Mouse (Mus musculus) liver, embryonic 11.5 days (tissue): Measurements from ENCODE around the gene Pfkfb2. TPM values are rescaled to one million over a fixed set of nuclear protein-coding genes. Genes with fewer than 3 reads are reported as not detected.

Source experiments
- ATAC-seq: fragments of 200-750 bp; cut with Nextera tagmentation; replicated peaks from 2 replicates; pipeline ENCODE4 v1.8.0; 2017; ENCODE audit warnings: moderate number of reproducible peaks, mild to moderate bottlenecking, moderate TSS enrichment, moderate library complexity; ENCODE audit not compliant: low FRiP score
- DNase-seq: peaks from one replicate; pipeline ENCODE4 v3.0.0-alpha.2; 2017; ENCODE audit warnings: low spot score
- H3K27ac ChIP-seq: fragments of 300-500 bp; sonication (generic); 2 replicates; pipeline ENCODE4 v1.5.1; 2014; ENCODE audit warnings: mild to moderate bottlenecking, low read depth, low read length, control low read depth
- H3K27me3 ChIP-seq: fragments of 300-500 bp; sonication (generic); replicated peaks from 2 replicates; pipeline ENCODE4 v1.6.1; 2014; ENCODE audit warnings: low read length, mixed read lengths; ENCODE audit not compliant: control insufficient read depth, insufficient read depth
- H3K36me3 ChIP-seq: fragments of 300-500 bp; sonication (generic); 2 replicates; pipeline ENCODE4 v1.6.1; 2014; ENCODE audit warnings: mild to moderate bottlenecking, low read length, moderate library complexity, mixed read lengths; ENCODE audit not compliant: control insufficient read depth, insufficient read depth
- H3K4me1 ChIP-seq: fragments of 300-500 bp; sonication (generic); replicated peaks from 2 replicates; pipeline ENCODE4 v1.6.1; 2014; ENCODE audit warnings: low read length, mixed read lengths; ENCODE audit not compliant: control insufficient read depth, insufficient read depth
- H3K4me2 ChIP-seq: fragments of 300-500 bp; sonication (generic); 2 replicates; pipeline ENCODE4 v1.6.1; 2014; ENCODE audit warnings: mild to moderate bottlenecking, control low read depth, moderate library complexity
- H3K4me3 ChIP-seq: fragments of 300-500 bp; sonication (generic); 2 replicates; pipeline ENCODE4 v1.5.1; 2014; ENCODE audit warnings: low read depth, low read length, control low read depth
- H3K9ac ChIP-seq: fragments of 300-500 bp; sonication (generic); 2 replicates; pipeline ENCODE4 v1.6.1; 2014; ENCODE audit warnings: low read depth, low read length, control low read depth
- H3K9me3 ChIP-seq: fragments of 300-500 bp; sonication (generic); 2 replicates; pipeline ENCODE4 v1.6.1; 2016; ENCODE audit warnings: low read length, inconsistent platforms, mixed read lengths; ENCODE audit not compliant: control insufficient read depth
- WGBS: fragments of 180-500 bp; shearing (Covaris S2); extraction: QIAGEN DNeasy Blood & Tissue Kit; methylation state at CpG from one replicate; pipeline ENCODE4 v1.1.7; 2014; 5-methylcytosine and 5-hydroxymethylcytosine counted together
- polyA plus RNA-seq: library from polyadenylated mRNA; unstranded; fragments of >200 nt; fragmentation: Nextera tagmentation; extraction: Ambion mirVana; gene quantifications from 2 replicates; pipeline ENCODE4 v1.2.1, GENCODE M21; 2014

Gene Pfkfb2
- polyA plus RNA-seq, 1 experiment from 2014 or later, result 6.1 TPM

GRCm38 (mm10) chr1:130740781-130741720 is 12.0 kb upstream of the Pfkfb2 start:
- H3K4me1 ChIP-seq, result peaks cover 77% of the 10 kb centered on the region
- peak overlapping the region; percentile 99 for H3K27ac ChIP-seq
- H3K9me3 ChIP-seq, result no peaks in the 10 kb centered on the region
- H3K4me2 ChIP-seq, result peak overlapping the region; percentile 83
- peak overlapping the region; percentile 57 for H3K4me3 ChIP-seq
- DNase-seq (peak; percentile 70), ATAC-seq (peak; percentile 98)
- no peaks in the 10 kb centered on the region for H3K27me3 ChIP-seq
- no peaks in the 10 kb centered on the region for H3K36me3 ChIP-seq
- WGBS, result 26% methylated on average over 15 of the region's 15 CpGs
- H3K9ac ChIP-seq, result peak overlapping the region; percentile 81

- no peak for DNase-seq
- H3K27ac ChIP-seq, result peak overlapping the region; percentile 99
These were observed 11.2 kb upstream of the Pfkfb2 start for GRCm38 (mm10) chr1:130740227-130740648.

GRCm38 (mm10) chr1:130739636-130740035 is 10.6 kb upstream of the Pfkfb2 start:
- H3K27ac ChIP-seq, result peak overlapping the region; percentile 99; the same call in 1 of the 2 replicates
- ATAC-seq (no peak), DNase-seq (no peak)
- 44% methylated on average over 3 of the region's 3 CpGs for WGBS
- peak overlapping the region; percentile 57 for H3K4me3 ChIP-seq
- no peaks in the 10 kb centered on the region for H3K36me3 ChIP-seq
- H3K4me1 ChIP-seq, result peaks cover 72% of the 10 kb centered on the region
- no peak overlapping the region for H3K9ac ChIP-seq
- H3K9me3 ChIP-seq, result no peaks in the 10 kb centered on the region
- no peaks in the 10 kb centered on the region for H3K27me3 ChIP-seq
- H3K4me2 ChIP-seq, result peak overlapping the region; percentile 83

More at GRCm38 (mm10) chr1:130740227-130740648, 11.2 kb upstream of the Pfkfb2 start:
- Histone ChIP-seq H3K4me2 (peak overlapping the region; percentile 83), H3K4me1 (peaks cover 75% of the 10 kb centered on the region), H3K36me3 (no peaks in the 10 kb centered on the region), H3K27me3 (no peaks in the 10 kb centered on the region), H3K9me3 (no peaks in the 10 kb centered on the region), H3K9ac (peak overlapping the region; percentile 81), H3K4me3 (peak overlapping the region; percentile 57)
- WGBS, result 41% methylated on average over 4 of the region's 4 CpGs
- no peak for ATAC-seq

GRCm38 (mm10) chr1:130738551-130739106 is 9.6 kb upstream of the Pfkfb2 start:
- no peak overlapping the region for H3K4me3 ChIP-seq
- peaks cover 70% of the 10 kb centered on the region for H3K4me1 ChIP-seq
- WGBS, result 69% methylated on average over 3 of the region's 3 CpGs
- no peaks in the 10 kb centered on the region for H3K27me3 ChIP-seq
- H3K9me3 ChIP-seq, result no peaks in the 10 kb centered on the region
- peak overlapping the region; percentile 47; the same call in 1 of the 2 replicates for H3K27ac ChIP-seq
- DNase-seq, result no peak
- peak overlapping the region; percentile 83 for H3K4me2 ChIP-seq
- no peak overlapping the region for H3K9ac ChIP-seq
- ATAC-seq, result no peak
- no peaks in the 10 kb centered on the region for H3K36me3 ChIP-seq

GRCm38 (mm10) chr1:130737916-130738315 is 8.9 kb upstream of the Pfkfb2 start:
- H3K27me3 ChIP-seq, result no peaks in the 10 kb centered on the region
- H3K4me3 ChIP-seq, result no peak overlapping the region
- WGBS, result 93% methylated on average over 7 of the region's 7 CpGs
- no peaks in the 10 kb centered on the region for H3K9me3 ChIP-seq
- H3K27ac ChIP-seq, result no peak overlapping the region
- no peak overlapping the region for H3K4me2 ChIP-seq
- H3K4me1 ChIP-seq, result peaks cover 70% of the 10 kb centered on the region
- H3K9ac ChIP-seq, result no peak overlapping the region
- H3K36me3 ChIP-seq, result no peaks in the 10 kb centered on the region
- DNase-seq, result no peak
- no peak for ATAC-seq

- Histone ChIP-seq H3K4me1 (peaks cover 66% of the 10 kb centered on the region), H3K4me2 (peak overlapping the region; percentile 25), H3K4me3 (no peak overlapping the region), H3K9ac (no peak overlapping the region), H3K9me3 (no peaks in the 10 kb centered on the region), H3K27me3 (no peaks in the 10 kb centered on the region), H3K36me3 (no peaks in the 10 kb centered on the region), H3K27ac (peak overlapping the region; percentile 46; the same call in 1 of the 2 replicates)
- no peak for ATAC-seq
- DNase-seq, result no peak
- 47% methylated on average over 11 of the region's 11 CpGs for WGBS
These were observed 8.4 kb upstream of the Pfkfb2 start for GRCm38 (mm10) chr1:130737411-130737881.

- Histone ChIP-seq H3K9me3 (no peaks in the 10 kb centered on the region), H3K4me1 (peaks cover 61% of the 10 kb centered on the region), H3K27me3 (no peaks in the 10 kb centered on the region), H3K4me3 (no peak overlapping the region), H3K9ac (no peak overlapping the region), H3K4me2 (no peak overlapping the region), H3K36me3 (no peaks in the 10 kb centered on the region), H3K27ac (no peak overlapping the region)
- 79% methylated on average over 8 of the region's 8 CpGs for WGBS
- no peak for DNase-seq
- ATAC-seq, result no peak
These were observed 5.8 kb upstream of the Pfkfb2 start for GRCm38 (mm10) chr1:130734852-130735251.

- ATAC-seq (no peak), DNase-seq (no peak)
- Histone ChIP-seq H3K4me3 (no peak overlapping the region), H3K9ac (no peak overlapping the region), H3K36me3 (no peaks in the 10 kb centered on the region), H3K9me3 (no peaks in the 10 kb centered on the region), H3K27me3 (no peaks in the 10 kb centered on the region), H3K4me2 (0 out of 2 replicates have a peak overlapping the region, but pooled peaks have one; percentile 74), H3K4me1 (peaks cover 58% of the 10 kb centered on the region), H3K27ac (no peak overlapping the region)
- WGBS, result 74% methylated on average over 5 of the region's 5 CpGs
These were observed 5.4 kb upstream of the Pfkfb2 start for GRCm38 (mm10) chr1:130734452-130734851.
